Mouse (Mus musculus) embryonic facial prominence, embryonic 14.5 days (tissue): Measurements from ENCODE around the gene Tcirg1. TPM values are rescaled to one million over a fixed set of nuclear protein-coding genes. Genes with fewer than 3 reads are reported as not detected.

Experiments
- ATAC-seq: fragments of 200-750 bp; cut with Nextera tagmentation; 2 replicates; pipeline ENCODE4 v1.8.0; 2017; ENCODE audit warnings: low read depth, moderate number of reproducible peaks, moderate TSS enrichment
- DNase-seq: peaks from one replicate; pipeline ENCODE4 v3.0.0-alpha.2; 2015; ENCODE audit warnings: low spot score
- H3K27ac ChIP-seq: fragments of 300-500 bp; sonication (generic); replicated peaks from 2 replicates; pipeline ENCODE4 v1.5.1; 2014; ENCODE audit warnings: low read depth, mild to moderate bottlenecking, low read length, moderate library complexity
- H3K27me3 ChIP-seq: fragments of 300-500 bp; sonication (generic); replicated peaks from 2 replicates; pipeline ENCODE4 v1.6.1; 2014; ENCODE audit warnings: low read length; ENCODE audit not compliant: control insufficient read depth, insufficient read depth
- H3K36me3 ChIP-seq: fragments of 300-500 bp; sonication (generic); 2 replicates; pipeline ENCODE4 v1.6.1; 2014; ENCODE audit warnings: low read length, mixed read lengths; ENCODE audit not compliant: control insufficient read depth, insufficient read depth
- H3K4me1 ChIP-seq: fragments of 300-500 bp; sonication (generic); 2 replicates; pipeline ENCODE4 v1.6.1; 2014; ENCODE audit warnings: antibody characterized with exemption, low read length; ENCODE audit not compliant: control insufficient read depth, insufficient read depth
- H3K4me2 ChIP-seq: fragments of 300-500 bp; sonication (generic); 2 replicates; pipeline ENCODE4 v1.6.1; 2014; ENCODE audit warnings: low read depth, mild to moderate bottlenecking, low read length, moderate library complexity, mixed read lengths
- H3K4me3 ChIP-seq: fragments of 300-500 bp; sonication (generic); 2 replicates; pipeline ENCODE4 v1.5.1; 2014; ENCODE audit warnings: low read depth, mild to moderate bottlenecking, low read length
- H3K9ac ChIP-seq: fragments of 300-500 bp; sonication (generic); 2 replicates; pipeline ENCODE4 v1.6.1; 2014; ENCODE audit warnings: low read depth, mild to moderate bottlenecking, low read length, moderate library complexity, mixed read lengths
- H3K9me3 ChIP-seq: fragments of 300-500 bp; sonication (generic); 2 replicates; pipeline ENCODE4 v1.6.1; 2016; ENCODE audit warnings: low read length; ENCODE audit not compliant: control insufficient read depth
- WGBS: fragments of 180-500 bp; shearing (Covaris S2); extraction: QIAGEN DNeasy Blood & Tissue Kit; methylation state at CpG from one replicate; pipeline ENCODE4 v1.1.7; 2014; 5-methylcytosine and 5-hydroxymethylcytosine counted together
- polyA plus RNA-seq: library from polyadenylated mRNA; unstranded; fragments of >200 nt; fragmentation: Nextera tagmentation; extraction: Ambion mirVana; gene quantifications from 2 replicates; pipeline ENCODE4 v1.2.1, GENCODE M21; 2014

The Tcirg1 gene
- polyA plus RNA-seq, 1 experiment from 2014 or later: 33.6 TPM

DNA sequence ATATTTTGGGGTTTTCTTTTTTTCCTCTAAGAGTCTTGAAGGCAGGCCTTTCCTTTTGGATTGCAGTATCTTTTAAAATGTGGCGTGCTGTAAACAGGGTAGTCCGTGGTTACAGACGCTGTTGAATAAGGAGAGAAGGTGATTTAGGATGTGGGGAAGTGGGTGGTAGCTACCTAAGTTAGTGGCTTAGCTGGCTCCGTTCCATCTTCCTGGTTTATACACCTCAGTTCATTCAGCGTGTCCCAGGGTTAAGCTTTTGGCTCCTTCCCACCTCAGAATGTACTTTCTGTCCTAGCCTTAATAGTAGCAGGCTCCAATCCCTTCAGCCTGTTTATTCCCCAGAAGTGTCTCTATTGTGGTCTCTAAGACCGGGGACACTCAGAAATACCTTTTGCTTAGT, 51.8 kb downstream of the Tcirg1 start:
- H3K9ac ChIP-seq: no peak overlapping the region
- H3K4me3 ChIP-seq: no peak overlapping the region
- 56% methylated on average over 6 of the region's 6 CpGs for WGBS
- no peaks in the 10 kb centered on the region for H3K9me3 ChIP-seq
- ATAC-seq: no peak
- H3K4me1 ChIP-seq: peaks cover 32% of the 10 kb centered on the region
- H3K27ac ChIP-seq: peak overlapping the region; percentile 66
- H3K4me2 ChIP-seq: peak overlapping the region; percentile 28; the same call in 1 of the 2 replicates
- peak; percentile 43 for DNase-seq
- no peaks in the 10 kb centered on the region for H3K36me3 ChIP-seq
- no peaks in the 10 kb centered on the region for H3K27me3 ChIP-seq

DNA sequence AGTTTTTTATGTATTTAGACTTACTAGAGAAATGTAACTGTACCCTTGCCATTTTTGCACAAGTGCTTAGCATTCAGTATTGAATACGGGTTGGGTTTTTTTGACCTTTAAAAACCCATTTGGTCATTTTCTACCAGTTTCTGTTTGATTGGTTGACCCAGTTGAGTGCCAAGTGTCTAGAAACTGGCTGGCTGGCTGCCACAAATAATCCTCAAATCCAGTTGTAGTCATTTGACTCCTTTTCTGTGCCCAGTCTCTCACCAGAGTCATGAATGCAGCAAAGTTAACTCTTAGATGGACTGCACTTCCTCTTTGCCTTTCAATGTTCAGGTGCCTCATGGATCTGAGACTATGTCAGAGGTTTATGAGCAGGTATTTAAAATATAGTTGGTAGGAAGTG, 53.0 kb downstream of the Tcirg1 start:
- 68% methylated on average over 1 of the region's 1 CpGs for WGBS
- H3K9me3 ChIP-seq: no peaks in the 10 kb centered on the region
- H3K4me2 ChIP-seq: peak overlapping the region; percentile 68; the same call in 1 of the 2 replicates
- no peak overlapping the region for H3K4me3 ChIP-seq
- no peak overlapping the region for H3K9ac ChIP-seq
- H3K27ac ChIP-seq: no peak overlapping the region
- H3K27me3 ChIP-seq: no peaks in the 10 kb centered on the region
- H3K36me3 ChIP-seq: no peaks in the 10 kb centered on the region
- peaks cover 32% of the 10 kb centered on the region for H3K4me1 ChIP-seq
- DNase-seq (peak; percentile 57), ATAC-seq (no peak)

DNA sequence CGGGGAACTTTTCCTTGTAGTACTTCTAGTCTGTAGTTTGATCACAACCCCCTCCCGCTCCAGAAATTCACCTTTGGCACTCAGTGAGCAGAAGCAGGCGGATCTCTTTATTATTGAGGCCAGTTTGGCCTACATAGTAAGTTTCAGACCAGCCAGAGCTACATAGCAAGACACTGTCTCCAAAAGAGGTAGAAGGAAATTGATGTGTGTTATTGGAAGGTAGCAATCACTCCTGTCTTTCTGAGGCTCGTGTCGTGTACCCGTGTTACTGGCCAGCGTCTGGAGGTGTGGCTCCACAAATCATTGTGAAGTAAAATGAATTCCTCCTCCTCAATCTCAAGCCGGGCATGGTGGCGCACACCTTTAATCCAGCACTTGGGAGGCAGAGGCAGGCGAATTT, 53.8 kb downstream of the Tcirg1 start:
- no peaks in the 10 kb centered on the region for H3K27me3 ChIP-seq
- H3K27ac ChIP-seq: no peak overlapping the region
- H3K9me3 ChIP-seq: no peaks in the 10 kb centered on the region
- H3K36me3 ChIP-seq: no peaks in the 10 kb centered on the region
- H3K4me1 ChIP-seq: peaks cover 32% of the 10 kb centered on the region
- ATAC-seq (no peak), DNase-seq (no peak)
- 93% methylated on average over 10 of the region's 10 CpGs for WGBS
- H3K4me3 ChIP-seq: peak overlapping the region; percentile 87
- peak overlapping the region; percentile 68 for H3K4me2 ChIP-seq
- no peak overlapping the region for H3K9ac ChIP-seq

DNA sequence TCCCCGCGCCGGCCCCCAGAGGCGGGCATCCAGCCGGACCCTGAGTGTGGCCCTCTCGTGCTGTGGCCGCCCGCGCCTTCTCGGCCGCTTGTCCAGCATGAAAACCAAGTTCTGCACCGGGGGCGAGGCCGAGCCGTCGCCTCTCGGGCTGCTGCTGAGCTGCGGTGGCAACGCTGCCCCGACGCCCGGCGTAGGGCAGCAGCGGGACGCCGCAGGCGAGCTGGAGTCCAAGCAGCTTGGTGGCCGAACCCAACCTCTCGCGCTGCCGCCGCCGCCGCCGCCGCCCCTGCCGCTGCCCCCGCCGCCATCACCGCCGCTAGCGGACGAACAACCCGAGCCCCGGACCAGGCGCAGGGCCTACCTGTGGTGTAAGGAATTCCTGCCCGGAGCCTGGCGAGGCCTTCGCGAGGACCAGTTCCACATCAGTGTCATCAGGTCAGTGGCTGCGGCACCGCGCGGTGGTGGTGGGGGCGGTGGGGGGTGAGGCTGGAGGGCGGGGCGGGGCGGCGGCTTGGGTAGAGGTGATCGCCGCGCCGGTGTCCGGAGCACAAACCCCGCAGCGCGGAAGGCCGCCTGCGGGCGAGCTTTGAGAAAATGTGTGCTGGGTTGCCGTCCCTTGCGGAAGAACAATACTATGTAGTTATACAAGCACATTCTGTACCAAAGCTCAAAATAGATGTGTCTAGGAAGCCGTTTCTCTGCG, 54.8 kb downstream of the Tcirg1 start:
- Histone ChIP-seq H3K36me3 (no peaks in the 10 kb centered on the region), H3K4me1 (peaks cover 32% of the 10 kb centered on the region), H3K9me3 (no peaks in the 10 kb centered on the region), H3K4me2 (peak overlapping the region; percentile 68), H3K27ac (peak overlapping the region; percentile 97), H3K4me3 (peak overlapping the region; percentile 87), H3K27me3 (no peaks in the 10 kb centered on the region), H3K9ac (peak overlapping the region; percentile 89)
- ATAC-seq (peak; percentile 19), DNase-seq (peak; percentile 41)
- WGBS: 1% methylated on average over 19 of the region's 74 CpGs

DNA sequence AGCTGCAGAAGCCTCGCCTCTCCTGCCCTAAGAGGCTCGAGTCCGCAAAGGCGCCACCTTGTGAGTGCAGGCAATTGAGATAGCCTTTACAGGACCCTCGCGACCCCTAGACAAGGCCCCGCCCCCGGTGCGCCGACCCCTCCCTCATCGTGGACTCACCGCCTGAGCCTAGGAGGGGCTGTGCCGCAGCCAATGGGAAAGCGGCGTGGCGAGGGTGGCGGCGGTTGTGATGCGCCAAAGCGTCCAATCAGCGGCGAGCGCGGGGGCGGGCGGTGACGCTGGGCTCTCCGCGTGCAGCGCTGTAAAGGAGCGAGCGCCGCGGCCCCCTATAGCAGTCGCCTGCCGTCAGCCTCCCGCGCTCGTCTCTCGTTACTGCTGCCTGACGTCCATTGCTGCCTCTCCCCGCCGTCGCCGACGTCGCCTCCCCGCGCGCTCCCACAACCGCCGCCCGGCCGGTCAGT, 55.4 kb downstream of the Tcirg1 start, which contains the start of gene Chka:
Chka (plus strand) TSS at position 272 of the 461 bp plus-strand sequence.
- H3K4me3 ChIP-seq: peak within 1 kb of the TSS; percentile 87
- no peaks in the 10 kb centered on the region for H3K9me3 ChIP-seq

DNA sequence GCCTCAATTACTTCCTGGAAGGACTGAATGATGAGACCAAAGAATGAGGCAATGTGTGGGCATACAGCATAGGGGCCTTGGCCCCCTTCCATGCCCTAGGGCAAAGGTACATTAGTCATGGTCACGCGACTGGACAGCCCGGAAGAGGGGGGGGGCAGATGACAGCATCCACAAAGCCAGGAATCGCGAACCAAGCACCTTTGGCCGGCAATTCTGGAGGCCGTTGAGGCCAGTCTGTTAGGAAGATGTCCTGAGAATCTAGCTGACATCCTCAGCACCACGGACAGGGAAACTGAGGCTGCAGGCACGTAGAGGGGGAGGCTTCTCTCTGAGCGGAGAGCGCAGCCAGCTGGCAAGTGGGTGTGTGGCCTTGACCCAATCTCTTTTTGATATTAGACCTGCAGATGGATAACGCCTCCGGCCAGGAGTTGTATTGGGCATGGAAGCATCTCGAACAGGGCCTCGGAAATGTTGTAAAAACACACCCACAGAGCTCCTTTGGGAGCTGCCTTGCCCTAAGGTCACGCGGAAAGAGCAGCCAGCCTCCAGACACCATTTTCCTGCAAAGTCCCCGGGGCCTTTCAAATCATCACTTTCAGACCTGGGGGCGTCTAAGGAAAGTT, 56.0 kb downstream of the Tcirg1 start:
- H3K4me3 ChIP-seq: peak overlapping the region; percentile 87
- 3% methylated on average over 19 of the region's 19 CpGs for WGBS
- DNase-seq (no peak), ATAC-seq (no peak)
- peak overlapping the region; percentile 54 for H3K9ac ChIP-seq
- H3K4me2 ChIP-seq: peak overlapping the region; percentile 68
- H3K36me3 ChIP-seq: no peaks in the 10 kb centered on the region
- H3K4me1 ChIP-seq: peaks cover 31% of the 10 kb centered on the region
- H3K27me3 ChIP-seq: no peaks in the 10 kb centered on the region
- no peaks in the 10 kb centered on the region for H3K9me3 ChIP-seq
- H3K27ac ChIP-seq: peak overlapping the region; percentile 53; the same call in 1 of the 2 replicates

More for the DNA sequence above, 55.4 kb downstream of the Tcirg1 start, which contains the start of gene Chka:
- Histone ChIP-seq H3K27ac (peak within 1 kb of the TSS; percentile 97), H3K36me3 (no peaks in the 10 kb centered on the region), H3K4me1 (peaks cover 32% of the 10 kb centered on the region), H3K27me3 (no peaks in the 10 kb centered on the region), H3K9ac (peak within 1 kb of the TSS; percentile 89), H3K4me2 (peak within 1 kb of the TSS; percentile 68)
- WGBS: 0% methylated on average over 24 of the region's 54 CpGs
- ATAC-seq (peak; percentile 98), DNase-seq (peak; percentile 98)

DNA sequence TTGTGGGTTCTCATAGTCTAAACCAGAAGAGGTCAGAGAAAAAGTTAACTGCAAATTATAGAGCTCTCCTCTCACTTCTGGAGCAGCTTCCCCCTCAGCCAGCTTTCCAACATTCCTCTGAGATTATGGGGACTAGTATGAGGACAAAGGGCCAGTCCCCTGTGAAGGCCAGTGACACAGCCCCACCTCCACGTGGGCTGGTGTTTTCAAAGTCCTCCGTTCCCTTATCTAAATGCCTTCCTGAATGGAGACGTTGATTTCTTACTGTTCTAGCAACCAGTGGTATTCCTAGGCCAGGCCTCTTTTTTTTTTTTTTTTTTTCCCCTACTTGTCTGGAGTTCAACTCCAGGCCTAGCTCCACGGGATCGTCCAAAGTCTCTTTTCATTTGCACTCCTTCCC, 56.9 kb downstream of the Tcirg1 start:
- no peak for DNase-seq
- no peak overlapping the region for H3K27ac ChIP-seq
- no peaks in the 10 kb centered on the region for H3K36me3 ChIP-seq
- no peak overlapping the region for H3K4me3 ChIP-seq
- H3K27me3 ChIP-seq: no peaks in the 10 kb centered on the region
- no peaks in the 10 kb centered on the region for H3K9me3 ChIP-seq
- H3K4me2 ChIP-seq: no peak overlapping the region
- no peak overlapping the region for H3K9ac ChIP-seq
- peaks cover 22% of the 10 kb centered on the region for H3K4me1 ChIP-seq
- no peak for ATAC-seq
- WGBS: 38% methylated on average over 5 of the region's 5 CpGs

DNA sequence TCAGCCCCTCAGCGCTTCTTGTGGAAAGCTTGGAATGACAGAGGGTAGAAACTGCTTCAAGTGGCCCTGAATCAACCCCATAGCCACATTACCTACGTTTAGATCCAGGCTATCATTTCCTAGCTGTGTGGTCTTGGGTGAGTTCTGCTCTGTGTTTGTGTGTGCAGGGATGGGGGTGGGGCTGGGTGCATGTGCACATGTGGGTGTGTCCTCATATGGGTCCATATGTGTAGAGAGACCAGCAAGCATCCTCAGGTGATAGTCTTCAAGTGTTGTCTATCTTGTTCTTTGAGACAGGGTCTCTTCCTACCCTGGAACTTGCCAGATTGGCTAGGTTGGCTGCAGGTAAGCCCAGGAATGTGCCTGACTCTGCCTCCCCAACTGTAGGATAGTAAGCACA, 57.7 kb downstream of the Tcirg1 start:
- ATAC-seq: no peak
- DNase-seq: no peak
- Histone ChIP-seq H3K4me1 (peaks cover 17% of the 10 kb centered on the region), H3K27me3 (no peaks in the 10 kb centered on the region), H3K4me3 (no peak overlapping the region), H3K36me3 (no peaks in the 10 kb centered on the region), H3K4me2 (no peak overlapping the region), H3K27ac (no peak overlapping the region), H3K9ac (no peak overlapping the region), H3K9me3 (no peaks in the 10 kb centered on the region)
- WGBS: 85% methylated on average over 2 of the region's 2 CpGs
